In genomic region chr17:5973536-5973935, GRCm38 (mm10) we compare ENCODE assay signal across 23 mouse cellular contexts. TPM values are rescaled to one million over a fixed set of nuclear protein-coding genes. Genes with fewer than 3 reads are reported as not detected.
DNase-seq lines count a peak whose midpoint lies in the region; ATAC-seq and TF ChIP-seq lines count a peak whose summit lies in the region.
"Had no signal": no experiment of that assay in that cellular context is flagged by ENCODE, and none has a peak within 500 bp of the region (broad histone marks: within the 10 kb centered on the region; RNA-seq: fewer than 3 reads in every experiment).

No protein-coding gene starts in this region.

- no peak for DNase-seq in layer of hippocampus, adult 2 months (ENCODE audit: low spot score in 2 of 2)
- DNase-seq in layer of hippocampus, postnatal 36 days, result no peak
- peak; percentile 39 for DNase-seq in T-cell, adult 2 months (ENCODE audit: low spot score)
- peak; percentile 47 to 70 for DNase-seq in thymus, postnatal 10 days (ENCODE audit: low spot score in 2 of 2)
- DNase-seq in natural killer cell, adult 2 months (ENCODE audit: low spot score in 2 of 2), result no peak
- no peak for DNase-seq in layer of hippocampus, adult 9-10 months (ENCODE audit: low spot score)
- DNase-seq: adrenal gland, postnatal 14 days; cerebellum, adult 8-10 months; cerebellum, postnatal 36 days; embryo, embryonic 11 days; heart, adult 18-20 months; heart, postnatal 14 days; kidney, adult 11 months; kidney, postnatal 36 days; liver, postnatal 0 days had no signal

- 0 out of 2 replicates have a peak, but pooled peaks have one; percentile 7 for TF ChIP-seq CTCF in layer of hippocampus, adult 2 months (conservative IDR thresholded peaks at IDR 0.05)

- no peak overlapping the region for H3K4me3 ChIP-seq in layer of hippocampus, adult 2 months
- H3K4me3 ChIP-seq: embryonic facial prominence, embryonic 13.5 days; forebrain, embryonic 13.5 days; heart, embryonic 13.5 days; kidney, embryonic 15.5 days; midbrain, embryonic 10.5 days had no signal

- H3K27ac ChIP-seq in layer of hippocampus, adult 2 months, result no peak overlapping the region
- H3K27ac ChIP-seq: embryonic facial prominence, embryonic 13.5 days; forebrain, embryonic 13.5 days; heart, embryonic 13.5 days; hindbrain, postnatal 0 days; kidney, embryonic 15.5 days; midbrain, embryonic 10.5 days had no signal

- ATAC-seq in erythroblast, adult 5-6 weeks (replicated peaks; ENCODE audit: low FRiP score, poor library complexity, severe bottlenecking), result no peak
- ATAC-seq: forebrain, embryonic 13.5 days; hindbrain, postnatal 0 days; liver, postnatal 0 days; lung, postnatal 0 days had no signal

RNA-seq across cellular contexts. Expression of gene Synj2, which starts 32.5 kb away (rescaled TPM):
- 10 to 100 TPM; 54.1 to 62.2 TPM for total RNA-seq in layer of hippocampus, adult 2 months (2021)
- total RNA-seq in layer of hippocampus, postnatal 36 days (2021), result 10 to 100 TPM; 64.0 to 66.9 TPM
- 0.63 and 1.3 TPM in 2 replicates for total RNA-seq in erythroblast, adult 5-6 weeks (2015; ENCODE audit: low replicate concordance)
- total RNA-seq in erythroblast, adult 5-6 weeks (2017; ENCODE audit: low replicate concordance), result 0.85 and 4.6 TPM in 2 replicates

Comparison
In these comparisons a context has a peak if more than half of its experiments do, and no peak if none do; other contexts are left out.
1. DNase-seq: peak in T-cell, adult 2 months (single experiment) and thymus, postnatal 10 days (2 of 2); none in layer of hippocampus, adult 2 months (0 of 2), layer of hippocampus, postnatal 36 days (0 of 2), natural killer cell, adult 2 months (0 of 2) and layer of hippocampus, adult 9-10 months (single experiment).
2. RNA of gene Synj2, which starts 32.5 kb away (total RNA-seq): 64.0 to 66.9 TPM in layer of hippocampus, postnatal 36 days and 54.1 to 62.2 TPM in layer of hippocampus, adult 2 months; 0.63 to 4.6 TPM in erythroblast, adult 5-6 weeks; every median in the first group is over 4 times any median in the second.